Mouse (Mus musculus) embryonic fibroblast, embryonic 13.5 days (primary cell): ENCODE measurements around the gene Ttc39b.

Source experiments
- CTCF ChIP-seq: IDR thresholded peaks from 2 replicates; pipeline ENCODE4 v1.5.1; 2011; ENCODE audit warnings: mild to moderate bottlenecking, control low read depth, low read length, moderate library complexity, borderline replicate concordance; ENCODE audit not compliant: insufficient read depth
- POLR2A ChIP-seq: IDR thresholded peaks from 2 replicates; pipeline ENCODE4 v1.6.1; 2011; ENCODE audit warnings: low read depth, mild to moderate bottlenecking, control low read depth, low read length, moderate library complexity

DNA sequence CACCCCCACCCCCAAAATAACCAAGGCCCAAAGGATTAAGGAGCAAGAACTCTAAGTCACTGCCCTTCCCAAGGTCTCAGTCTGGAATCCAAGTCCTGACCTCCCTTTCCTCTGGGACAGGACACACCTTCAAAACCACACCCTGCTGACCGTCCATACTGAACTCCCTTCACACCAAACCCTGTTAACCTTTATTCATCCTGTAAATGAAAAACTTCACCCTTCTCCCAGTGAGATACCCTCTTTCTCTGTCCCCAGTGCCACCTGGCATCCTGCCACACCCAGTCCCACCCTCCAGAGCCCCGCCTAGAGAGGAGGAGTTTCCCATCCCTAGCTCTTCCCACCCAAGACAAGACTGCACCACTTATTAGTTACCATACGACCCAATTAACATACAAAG, 7.3 kb downstream of the Ttc39b start:
- TF ChIP-seq CTCF (no peak), POLR2A (no peak)
